Mouse (Mus musculus): ENCODE measurements around the gene Fnip1.

GRCm38 (mm10) chr11:54530916-54531315 is 92.9 kb downstream of the Fnip1 start:
- TF ChIP-seq POLR2A (IDR thresholded peaks at IDR 0.05; ENCODE audit: control insufficient read depth, extremely low read depth, insufficient read depth, low read length, poor library complexity) (no peak), CTCF (IDR thresholded peaks at IDR 0.05; ENCODE audit: borderline replicate concordance, control insufficient read depth, extremely low read depth, insufficient read depth, low read length, poor library complexity) (no peak)

Data from thymus, adult 2 months (tissue).